Mouse (Mus musculus) myocyte (in vitro differentiated cells): ENCODE results near the gene Rnf146. TPM values are rescaled to one million over a fixed set of nuclear protein-coding genes. Genes with fewer than 3 reads are reported as not detected.

Source experiments
- H3K27me3 ChIP-seq: one replicate; pipeline ENCODE4 v1.6.1; 2011; ENCODE audit not compliant: control insufficient read depth, insufficient read depth, insufficient read length
- H3K36me3 ChIP-seq: one replicate; pipeline ENCODE4 v1.6.1; 2011; ENCODE audit not compliant: control insufficient read depth, insufficient read depth
- H3K4me2 ChIP-seq: one replicate; pipeline ENCODE4 v1.6.1; 2011; ENCODE audit warnings: low read depth, control low read depth
- H3K4me3 ChIP-seq: one replicate; pipeline ENCODE4 v1.5.1; 2011; ENCODE audit warnings: mild to moderate bottlenecking, control low read depth, moderate library complexity
- H3K79me2 ChIP-seq: one replicate; pipeline ENCODE4 v1.6.1; 2011; ENCODE audit not compliant: control insufficient read depth, insufficient read depth
- H3ac ChIP-seq: one replicate; pipeline ENCODE4 v1.6.1; 2011; ENCODE audit not compliant: control insufficient read depth, insufficient read length
- CEBPB ChIP-seq: IDR thresholded peaks from 2 replicates; pipeline ENCODE4 v1.6.1; 2011; ENCODE audit warnings: mild to moderate bottlenecking, moderate library complexity; ENCODE audit not compliant: poor library complexity, insufficient read depth, severe bottlenecking
- E2F4 ChIP-seq: IDR thresholded peaks from one replicate; pipeline ENCODE4 v1.6.1; 2011; ENCODE audit warnings: mild to moderate bottlenecking, control low read depth, moderate library complexity; ENCODE audit not compliant: insufficient read depth
- MAX ChIP-seq: IDR thresholded peaks from one replicate; pipeline ENCODE4 v1.6.1; 2011; ENCODE audit warnings: low read depth, mild to moderate bottlenecking, control low read depth
- MYOD1 ChIP-seq, 3 experiments: IDR thresholded peaks; one replicate each; pipeline ENCODE4 v1.6.1; 2011; ENCODE audit warnings: control low read depth in 2 of 3, low read depth in 2 of 3, mild to moderate bottlenecking in 2 of 3, moderate library complexity in 1 of 3; ENCODE audit not compliant: insufficient read length in 2 of 3, control insufficient read depth in 1 of 3
- MYOG ChIP-seq, 3 experiments: IDR thresholded peaks; one replicate each; pipeline ENCODE4 v1.6.1; 2011; ENCODE audit warnings: control low read depth in 2 of 3, low read depth in 2 of 3, mild to moderate bottlenecking in 2 of 3; ENCODE audit not compliant: insufficient read length in 2 of 3, control insufficient read depth in 1 of 3, insufficient read depth in 1 of 3
- POLR2A ChIP-seq: IDR thresholded peaks from one replicate; pipeline ENCODE4 v1.6.1; 2011; ENCODE audit warnings: low read depth, mild to moderate bottlenecking, control low read depth, moderate library complexity; ENCODE audit not compliant: insufficient read length
- POLR2AphosphoS2 ChIP-seq: IDR thresholded peaks from one replicate; pipeline ENCODE4 v1.6.1; 2011; ENCODE audit warnings: low read depth, control low read depth; ENCODE audit not compliant: insufficient read length
- REST ChIP-seq: IDR thresholded peaks from one replicate; pipeline ENCODE4 v1.6.1; 2011; ENCODE audit warnings: mild to moderate bottlenecking, control low read depth, moderate library complexity; ENCODE audit not compliant: insufficient read depth, insufficient read length
- SRF ChIP-seq: IDR thresholded peaks from one replicate; pipeline ENCODE4 v1.6.1; 2011; ENCODE audit warnings: low read depth; ENCODE audit not compliant: control insufficient read depth, insufficient read length
- TCF12 ChIP-seq: IDR thresholded peaks from one replicate; pipeline ENCODE4 v1.6.1; 2011; ENCODE audit warnings: mild to moderate bottlenecking, control low read depth; ENCODE audit not compliant: poor library complexity, insufficient read depth, severe bottlenecking
- TCF3 ChIP-seq: IDR thresholded peaks from one replicate; pipeline ENCODE4 v1.6.1; 2011; ENCODE audit warnings: low read depth, control low read depth; ENCODE audit not compliant: insufficient read length
- USF1 ChIP-seq: IDR thresholded peaks from one replicate; pipeline ENCODE4 v1.6.1; 2011; ENCODE audit warnings: low read depth, mild to moderate bottlenecking, control low read depth, moderate library complexity
- polyA plus RNA-seq: library from polyadenylated mRNA; unstranded; fragments of >200 nt; fragmentation: generic; extraction: Trizol; gene quantifications from one replicate; pipeline ENCODE4 v1.2.1, GENCODE M21; 2012; ENCODE audit warnings: missing spikeins

Rnf146 gene
- polyA plus RNA-seq, 1 experiment = 17.5 TPM

DNA sequence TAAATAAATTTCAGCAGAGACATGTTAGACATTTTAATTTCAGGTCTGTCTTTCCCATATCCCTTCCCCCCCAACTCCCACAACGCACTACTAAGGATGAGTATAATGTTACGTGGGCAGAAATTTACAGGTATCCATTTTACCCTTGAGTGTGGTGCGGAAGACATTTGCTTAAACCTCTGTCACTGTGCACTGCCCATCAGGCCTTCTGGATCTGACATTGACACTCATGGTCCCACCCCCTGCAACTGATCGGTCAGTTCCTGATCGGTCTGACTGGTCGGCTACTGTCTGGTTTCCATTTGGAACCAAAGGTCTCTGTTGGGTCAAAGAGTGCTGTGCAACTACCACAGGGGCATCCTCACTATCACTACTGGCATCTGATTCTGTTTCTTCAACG lies 15.6 kb downstream of the Rnf146 start:
- no peaks in the 10 kb centered on the region for H3K27me3 ChIP-seq
- H3K36me3 ChIP-seq = peaks cover 24% of the 10 kb centered on the region
- no peak overlapping the region for H3K4me2 ChIP-seq
- TF ChIP-seq MYOD1 (IDR thresholded peaks at IDR 0.05; ENCODE audit: control insufficient read depth in 1 of 3, insufficient read length in 2 of 3, low read depth in 2 of 3) = no peak
- no peak for TF ChIP-seq POLR2AphosphoS2
- no peak for TF ChIP-seq TCF12
- TF ChIP-seq REST = no peak
- no peak for TF ChIP-seq E2F4
- no peak for TF ChIP-seq SRF
- TF ChIP-seq MAX = no peak
- TF ChIP-seq MYOG (IDR thresholded peaks at IDR 0.05; ENCODE audit: control insufficient read depth in 1 of 3, insufficient read depth in 1 of 3, insufficient read length in 2 of 3, low read depth in 2 of 3) = no peak
- no peak for TF ChIP-seq POLR2A
- no peak for TF ChIP-seq USF1
- TF ChIP-seq CEBPB = no peak
- TF ChIP-seq TCF3 = no peak
- no peak overlapping the region for H3K4me3 ChIP-seq
- no peak overlapping the region for H3ac ChIP-seq
- H3K79me2 ChIP-seq = peaks cover 18% of the 10 kb centered on the region

DNA sequence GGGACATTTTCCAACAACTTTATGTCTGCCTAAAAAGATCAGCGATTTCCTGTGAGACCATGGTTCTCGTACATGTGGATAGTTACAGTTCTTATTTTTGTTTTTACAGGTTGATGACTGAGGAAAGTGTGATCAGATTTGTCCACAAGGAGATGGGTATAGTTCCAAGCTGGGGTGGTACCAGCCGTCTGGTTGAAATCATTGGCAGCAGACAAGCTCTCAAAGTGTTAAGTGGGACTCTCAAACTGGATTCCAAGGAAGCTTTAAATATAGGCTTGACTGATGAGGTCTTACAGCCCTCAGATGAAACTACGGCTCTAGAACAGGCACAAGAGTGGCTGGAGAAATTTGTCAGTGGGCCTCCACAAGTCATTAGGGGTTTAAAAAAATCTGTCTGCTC lies 18.0 kb downstream of the Rnf146 start:
- peaks cover 24% of the 10 kb centered on the region for H3K36me3 ChIP-seq
- TF ChIP-seq MYOD1 (IDR thresholded peaks at IDR 0.05; ENCODE audit: control insufficient read depth in 1 of 3, insufficient read length in 2 of 3, low read depth in 2 of 3) = no peak
- no peak for TF ChIP-seq CEBPB
- H3K79me2 ChIP-seq = peaks cover 2% of the 10 kb centered on the region
- H3K4me3 ChIP-seq = no peak overlapping the region
- H3ac ChIP-seq = no peak overlapping the region
- no peaks in the 10 kb centered on the region for H3K27me3 ChIP-seq
- no peak overlapping the region for H3K4me2 ChIP-seq

DNA sequence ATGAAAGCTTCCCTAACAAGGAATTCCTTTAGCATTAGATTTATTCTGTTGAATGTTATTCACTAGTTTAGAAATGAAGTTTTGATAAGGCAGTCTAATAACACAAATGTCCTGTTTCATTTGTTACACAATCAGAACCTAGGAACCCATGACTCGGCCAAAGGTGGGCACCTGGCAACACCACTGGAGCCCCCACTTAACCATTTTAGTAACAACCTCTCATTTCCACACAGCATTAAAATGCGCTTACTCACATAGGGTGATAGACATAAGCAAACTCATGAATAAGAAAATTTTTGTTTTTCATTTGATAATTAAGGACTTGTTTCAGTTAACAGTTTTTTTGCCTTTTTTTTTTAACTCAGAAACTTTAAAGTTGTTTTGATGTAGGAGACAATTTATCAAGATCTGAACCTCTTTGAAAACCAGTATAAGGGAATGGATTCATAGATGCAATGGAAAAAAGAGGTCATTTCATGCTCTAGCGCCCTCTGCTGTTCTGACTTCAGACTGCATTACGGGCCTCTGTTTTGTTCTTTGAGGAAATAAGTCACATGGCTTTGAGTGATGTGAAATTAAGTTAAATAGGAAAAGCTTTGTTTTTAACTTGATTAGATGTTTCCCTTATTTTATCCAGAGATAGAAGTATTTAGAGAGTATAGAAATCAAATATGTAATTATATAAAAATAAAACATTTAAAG lies 23.7 kb downstream of the Rnf146 start:
- no peak for TF ChIP-seq SRF
- TF ChIP-seq TCF12 = no peak
- peak; percentile 48 for TF ChIP-seq USF1
- TF ChIP-seq POLR2A = no peak
- TF ChIP-seq MYOD1 (IDR thresholded peaks at IDR 0.05; ENCODE audit: control insufficient read depth in 1 of 3, insufficient read length in 2 of 3, low read depth in 2 of 3) = no peak
- TF ChIP-seq TCF3 = no peak
- Histone ChIP-seq H3K79me2 (no peaks in the 10 kb centered on the region), H3K36me3 (no peaks in the 10 kb centered on the region), H3ac (no peak overlapping the region), H3K4me2 (no peak overlapping the region), H3K4me3 (no peak overlapping the region), H3K27me3 (no peaks in the 10 kb centered on the region)

DNA sequence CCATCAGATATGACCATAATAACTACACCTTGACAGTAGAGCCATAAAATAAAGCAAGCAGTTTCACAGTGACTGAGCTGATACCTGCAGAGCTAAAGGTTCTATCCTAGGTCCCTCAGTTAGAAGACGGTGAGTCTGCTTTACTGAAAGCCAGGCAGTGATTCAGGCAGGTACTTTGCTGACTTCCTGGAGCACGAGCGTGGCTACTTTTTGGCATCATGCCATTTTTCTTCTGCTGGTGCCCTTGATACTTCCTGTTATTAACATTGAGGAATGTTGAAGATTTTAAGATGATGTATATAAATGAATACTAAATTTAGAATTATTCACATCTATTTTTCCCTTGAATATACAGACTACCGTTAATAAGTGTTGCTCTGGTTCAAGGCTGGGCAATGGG lies 28.4 kb downstream of the Rnf146 start:
- Histone ChIP-seq H3K27me3 (no peaks in the 10 kb centered on the region), H3K4me3 (no peak overlapping the region), H3ac (no peak overlapping the region), H3K79me2 (no peaks in the 10 kb centered on the region), H3K4me2 (no peak overlapping the region), H3K36me3 (no peaks in the 10 kb centered on the region)
- TF ChIP-seq E2F4 = no peak
- no peak for TF ChIP-seq MAX
- no peak for TF ChIP-seq POLR2A
- TF ChIP-seq POLR2AphosphoS2 = no peak

DNA sequence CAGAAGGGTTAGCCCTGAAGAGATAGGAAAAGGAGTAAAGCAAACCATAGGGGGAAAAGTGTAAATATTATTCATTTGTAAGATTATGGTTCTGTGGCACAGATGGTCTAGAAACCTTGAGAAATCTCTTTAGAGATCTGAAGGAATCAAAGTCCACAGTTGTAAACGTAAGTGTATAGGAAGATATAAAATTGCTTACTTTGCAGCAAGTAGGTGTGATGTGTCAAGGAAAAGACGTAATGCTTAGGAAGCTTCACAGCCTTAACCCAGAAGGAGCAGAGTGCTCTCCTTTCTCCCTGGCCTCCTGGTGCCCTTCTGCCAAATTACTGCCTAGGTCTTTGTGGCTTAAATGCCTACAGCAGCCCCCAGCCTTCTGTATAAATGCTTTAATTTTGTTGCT lies 37.4 kb downstream of the Rnf146 start:
- no peak for TF ChIP-seq E2F4
- TF ChIP-seq CEBPB = no peak
- TF ChIP-seq TCF3 = no peak
- TF ChIP-seq SRF = no peak
- no peak for TF ChIP-seq MYOD1 (IDR thresholded peaks at IDR 0.05; ENCODE audit: control insufficient read depth in 1 of 3, insufficient read length in 2 of 3, low read depth in 2 of 3)
- no peak for TF ChIP-seq POLR2A

DNA sequence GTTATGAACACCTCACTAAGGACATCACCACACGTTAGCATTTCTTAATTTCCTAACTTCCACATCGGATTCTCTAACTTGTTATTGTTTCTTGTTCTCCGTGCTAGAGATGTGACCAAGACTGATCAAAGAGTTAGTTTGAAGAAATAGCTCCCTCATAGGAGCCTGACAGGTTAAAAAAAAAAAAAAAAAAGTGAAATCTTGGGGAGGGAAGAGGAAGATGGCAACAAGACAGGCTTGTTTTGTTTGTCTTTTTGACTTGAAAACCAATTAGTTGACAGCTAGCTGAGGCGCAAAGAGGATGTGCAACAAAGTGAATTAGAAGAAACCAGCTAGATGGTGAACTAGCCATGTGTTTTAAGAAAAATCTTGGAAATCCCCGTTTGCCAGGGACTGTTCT lies 48.3 kb downstream of the Rnf146 start:
- H3K4me2 ChIP-seq = peak overlapping the region; percentile 76
- no peak overlapping the region for H3ac ChIP-seq
- H3K4me3 ChIP-seq = peak overlapping the region; percentile 62
- H3K36me3 ChIP-seq = no peaks in the 10 kb centered on the region
- no peaks in the 10 kb centered on the region for H3K27me3 ChIP-seq
- H3K79me2 ChIP-seq = peaks cover 5% of the 10 kb centered on the region
- no peak for TF ChIP-seq TCF12

More for the DNA sequence above, 37.4 kb downstream of the Rnf146 start:
- Histone ChIP-seq H3K27me3 (no peaks in the 10 kb centered on the region), H3K4me2 (no peak overlapping the region), H3K4me3 (no peak overlapping the region), H3K36me3 (peaks cover 6% of the 10 kb centered on the region), H3K79me2 (no peaks in the 10 kb centered on the region), H3ac (no peak overlapping the region)
